8 mouse cellular contexts compared by ENCODE assay signal in the genomic region with DNA sequence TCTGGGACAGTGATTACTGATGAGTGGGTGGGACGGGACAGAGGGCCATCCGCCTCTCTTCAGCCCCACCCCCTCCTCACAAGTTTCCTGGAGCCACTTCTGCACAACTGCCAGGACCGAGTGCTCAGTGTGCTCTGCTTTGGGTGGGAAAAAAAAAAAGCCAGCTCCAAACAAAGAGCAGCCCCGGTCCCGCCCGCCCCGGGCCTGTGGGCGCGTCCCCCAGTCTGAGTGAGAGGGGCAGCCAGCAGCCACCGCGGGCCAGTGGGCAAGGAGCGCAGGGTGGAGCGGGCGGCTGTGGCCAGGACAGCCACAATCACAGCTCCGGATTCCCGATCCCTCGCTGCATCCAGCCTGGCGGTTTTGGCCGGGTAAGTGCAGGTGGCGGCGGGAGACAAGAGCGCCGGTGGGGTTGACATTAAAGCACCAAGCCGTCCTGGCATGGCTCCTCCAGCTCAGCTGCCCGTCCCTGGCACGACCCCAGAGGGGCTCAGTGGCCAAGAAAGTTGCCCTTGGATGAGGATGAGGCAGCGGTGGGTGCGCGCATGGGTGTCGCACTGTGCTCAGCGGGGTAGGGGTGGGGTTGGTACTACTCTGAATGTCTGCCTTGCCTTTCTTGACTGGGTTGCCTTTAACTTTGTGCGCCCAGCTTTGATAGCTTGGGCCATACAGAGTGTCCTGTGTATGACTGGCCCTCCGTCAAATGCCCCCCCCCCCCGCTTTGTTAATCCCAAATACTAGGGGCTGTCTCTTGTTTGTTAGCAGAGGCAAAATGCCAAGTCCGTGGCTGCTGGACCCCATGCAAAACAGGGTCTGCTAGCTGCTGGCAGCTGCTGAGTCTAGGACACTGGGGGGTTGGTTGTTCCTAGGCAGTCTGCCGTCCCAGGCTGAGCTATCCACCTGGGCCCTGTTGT. TPM values are rescaled to one million over a fixed set of nuclear protein-coding genes. Genes with fewer than 3 reads are reported as not detected.
DNase-seq lines count a peak whose midpoint lies in the region; ATAC-seq lines count a peak whose summit lies in the region.

TSS of gene Tspan11 (plus strand) at position 79 of the 911 bp plus-strand sequence.

- ATAC-seq in liver, embryonic 11.5 days (replicated peaks; ENCODE audit: low FRiP score) = no peak; the same call in 1 of the 2 replicates
- ATAC-seq in embryonic facial prominence, embryonic 12.5 days (ENCODE audit: insufficient number of reproducible peaks, insufficient read depth, low FRiP score, low TSS enrichment) = peak; percentile 62; the same call in 1 of the 2 replicates
- no peak; the same call in 1 of the 2 replicates for ATAC-seq in heart, embryonic 13.5 days (ENCODE audit: extremely low read depth, insufficient number of reproducible peaks, low FRiP score, low TSS enrichment)
- peak; percentile 85 for ATAC-seq in midbrain, embryonic 11.5 days (ENCODE audit: low FRiP score)

- H3K4me3 ChIP-seq in liver, embryonic 11.5 days (ENCODE audit: low read depth, low read length) = peak within 1 kb of the TSS; percentile 30
- peak within 1 kb of the TSS; percentile 50 for H3K4me3 ChIP-seq in embryonic facial prominence, embryonic 12.5 days
- peak within 1 kb of the TSS; percentile 58 for H3K4me3 ChIP-seq in heart, embryonic 13.5 days
- H3K4me3 ChIP-seq in midbrain, embryonic 11.5 days (ENCODE audit: low read depth, low read length) = peak within 1 kb of the TSS; percentile 41

- peaks cover 38% of the 10 kb centered on the region for H3K27me3 ChIP-seq in liver, embryonic 11.5 days (replicated peaks; ENCODE audit: control insufficient read depth, insufficient read depth, low read length)
- H3K27me3 ChIP-seq in embryonic facial prominence, embryonic 12.5 days = no peaks in the 10 kb centered on the region
- peaks cover 24% of the 10 kb centered on the region for H3K27me3 ChIP-seq in heart, embryonic 13.5 days (replicated peaks)
- H3K27me3 ChIP-seq in midbrain, embryonic 11.5 days (ENCODE audit: control insufficient read depth, insufficient read depth, low read length) = 0 out of 2 replicates have a peak, but pooled peaks cover 2% of the 10 kb centered on the region

- H3K4me2 ChIP-seq in liver, embryonic 11.5 days = peak within 1 kb of the TSS; percentile 64
- peak within 1 kb of the TSS; percentile 71 for H3K4me2 ChIP-seq in embryonic facial prominence, embryonic 12.5 days (replicated peaks)
- H3K4me2 ChIP-seq in heart, embryonic 13.5 days = peak within 1 kb of the TSS; percentile 95
- H3K4me2 ChIP-seq in midbrain, embryonic 11.5 days = peak within 1 kb of the TSS; percentile 57

- H3K27ac ChIP-seq in liver, embryonic 11.5 days (ENCODE audit: low read depth, low read length) = no peak within 1 kb of the TSS
- peak within 1 kb of the TSS; percentile 78 for H3K27ac ChIP-seq in embryonic facial prominence, embryonic 12.5 days
- no peak within 1 kb of the TSS for H3K27ac ChIP-seq in heart, embryonic 13.5 days (replicated peaks)
- H3K27ac ChIP-seq in midbrain, embryonic 11.5 days (ENCODE audit: low read depth, low read length) = peak within 1 kb of the TSS; percentile 4; the same call in 1 of the 2 replicates

- H3K9ac ChIP-seq in liver, embryonic 11.5 days (ENCODE audit: low read depth, low read length) = peak within 1 kb of the TSS; percentile 12; the same call in 1 of the 2 replicates
- peak within 1 kb of the TSS; percentile 65 for H3K9ac ChIP-seq in embryonic facial prominence, embryonic 12.5 days
- H3K9ac ChIP-seq in heart, embryonic 13.5 days = peak within 1 kb of the TSS; percentile 73
- H3K9ac ChIP-seq in midbrain, embryonic 11.5 days (ENCODE audit: low read length) = peak within 1 kb of the TSS; percentile 67

- H3K4me1 ChIP-seq in liver, embryonic 11.5 days (replicated peaks; ENCODE audit: control insufficient read depth, insufficient read depth, low read length) = no peaks in the 10 kb centered on the region
- H3K4me1 ChIP-seq in embryonic facial prominence, embryonic 12.5 days = peaks cover 14% of the 10 kb centered on the region
- peaks cover 20% of the 10 kb centered on the region for H3K4me1 ChIP-seq in heart, embryonic 13.5 days
- H3K4me1 ChIP-seq in midbrain, embryonic 11.5 days (ENCODE audit: control insufficient read depth, insufficient read depth, low read length) = peaks cover 12% of the 10 kb centered on the region

- WGBS in liver, embryonic 11.5 days = 6% methylated on average over 36 of the region's 36 CpGs
- WGBS in embryonic facial prominence, embryonic 12.5 days = 3% methylated on average over 36 of the region's 36 CpGs
- WGBS in heart, embryonic 13.5 days = 4% methylated on average over 36 of the region's 36 CpGs
- WGBS in midbrain, embryonic 11.5 days = 1% methylated on average over 36 of the region's 36 CpGs

- H3K36me3 ChIP-seq in liver, embryonic 11.5 days (ENCODE audit: control insufficient read depth, insufficient read depth, low read length) = no peaks in the 10 kb centered on the region
- no peaks in the 10 kb centered on the region for H3K36me3 ChIP-seq in embryonic facial prominence, embryonic 12.5 days
- no peaks in the 10 kb centered on the region for H3K36me3 ChIP-seq in heart, embryonic 13.5 days
- H3K36me3 ChIP-seq in midbrain, embryonic 11.5 days (ENCODE audit: control insufficient read depth, insufficient read depth, low read length) = no peaks in the 10 kb centered on the region

- DNase-seq in liver, embryonic 11.5 days (ENCODE audit: low spot score) = no peak
- DNase-seq in liver = no peak
- peak; percentile 46 to 68 for DNase-seq in left cerebral cortex, postnatal 10 days (ENCODE audit: extremely low spot score in 1 of 2, low spot score in 2 of 2)
- peak; percentile 95 for DNase-seq in midbrain, embryonic 11.5 days (ENCODE audit: low spot score, missing footprints)
- DNase-seq in testis, postnatal 14 days (ENCODE audit: low spot score) = peak; percentile 25
- no peak for DNase-seq in spleen, postnatal 4 days (ENCODE audit: low spot score in 2 of 2)

- intact Hi-C loops in left cerebral cortex, postnatal 10 days (cut with DNase I) = no loop called here

- H3K9me3 ChIP-seq in liver, embryonic 11.5 days (ENCODE audit: control insufficient read depth, low read length) = no peaks in the 10 kb centered on the region
- H3K9me3 ChIP-seq in embryonic facial prominence, embryonic 12.5 days = no peaks in the 10 kb centered on the region
- no peaks in the 10 kb centered on the region for H3K9me3 ChIP-seq in heart, embryonic 13.5 days
- no peaks in the 10 kb centered on the region; the same call in 1 of the 2 replicates for H3K9me3 ChIP-seq in midbrain, embryonic 11.5 days (ENCODE audit: control insufficient read depth, low read length)

RNA-seq across cellular contexts. Expression of gene Tspan11, which starts in this region (rescaled TPM):
- 0.58 and 1.7 TPM in 2 replicates for polyA plus RNA-seq in liver, embryonic 11.5 days (2014; fragmentation: Nextera tagmentation; extraction: Ambion mirVana)
- polyA plus RNA-seq in embryonic facial prominence, embryonic 12.5 days (2016; fragmentation: Nextera tagmentation; extraction: Ambion mirVana) = 20.8 and 24.7 TPM in 2 replicates
- 2.0 and 3.3 TPM in 2 replicates for polyA plus RNA-seq in heart, embryonic 13.5 days (2015; fragmentation: Nextera tagmentation; extraction: Ambion mirVana)
- total RNA-seq in left cerebral cortex, postnatal 10 days (2021) = 1 to 10 TPM; 1.7 to 1.9 TPM
- 10.8 and 13.3 TPM in 2 replicates for polyA plus RNA-seq in midbrain, embryonic 11.5 days (2014; fragmentation: Nextera tagmentation; extraction: Ambion mirVana)

Comparison
In these comparisons a context has a peak if more than half of its experiments do, and no peak if none do; other contexts are left out.
1. ATAC-seq: peak in embryonic facial prominence, embryonic 12.5 days (single experiment) and midbrain, embryonic 11.5 days (single experiment); none in liver, embryonic 11.5 days (single experiment) and heart, embryonic 13.5 days (single experiment).
2. DNase-seq: peak in left cerebral cortex, postnatal 10 days (2 of 2), midbrain, embryonic 11.5 days (single experiment) and testis, postnatal 14 days (single experiment); none in liver, embryonic 11.5 days (single experiment), liver (single experiment) and spleen, postnatal 4 days (0 of 2).
3. H3K27ac ChIP-seq: peak in embryonic facial prominence, embryonic 12.5 days (single experiment) and midbrain, embryonic 11.5 days (single experiment); none in liver, embryonic 11.5 days (single experiment) and heart, embryonic 13.5 days (single experiment).
4. H3K9ac ChIP-seq: peak in every context shown above with its lines; median percentile 73 in heart, embryonic 13.5 days; 67 in midbrain, embryonic 11.5 days; 65 in embryonic facial prominence, embryonic 12.5 days; 12 in liver, embryonic 11.5 days.
5. Peak in every context shown above with its lines, with median percentiles within 50 percentile points of each other: H3K4me2 ChIP-seq and H3K4me3 ChIP-seq.